Mouse (Mus musculus): ENCODE measurements around the gene Ralgapa1. TPM values are rescaled to one million over a fixed set of nuclear protein-coding genes. Genes with fewer than 3 reads are reported as not detected.

Ralgapa1 gene
- polyA plus RNA-seq, 1 experiment from 2014 or later, result 17.6 TPM

DNA sequence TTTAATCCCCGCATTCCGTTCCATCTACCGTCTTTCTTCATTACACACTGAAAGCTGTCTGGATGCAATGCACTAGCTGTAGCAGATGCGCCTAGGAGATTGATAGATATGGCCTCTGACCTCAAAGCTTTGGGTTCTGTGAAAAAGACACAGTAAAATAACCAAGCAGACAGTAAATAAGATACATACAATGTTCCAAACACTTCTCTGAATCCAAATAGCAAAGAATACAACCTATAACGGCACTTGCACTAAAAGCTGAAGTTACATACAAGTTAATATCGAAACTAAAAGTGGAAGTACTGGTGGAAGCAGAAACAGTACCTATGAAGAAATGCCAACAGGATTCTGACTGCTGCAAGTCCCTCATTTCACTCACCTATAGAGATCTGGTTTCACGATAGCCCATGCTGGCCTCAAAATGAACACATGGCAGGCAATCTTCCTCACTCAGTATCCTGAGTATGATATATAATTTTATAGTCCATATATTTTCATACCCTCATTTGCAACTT is 172.9 kb downstream of the Ralgapa1 start:
- no peak overlapping the region for H3K27ac ChIP-seq (replicated peaks)
- no peaks in the 10 kb centered on the region for H3K9me3 ChIP-seq (replicated peaks)
- H3K4me2 ChIP-seq (replicated peaks), result no peak overlapping the region
- no peak overlapping the region for H3K4me3 ChIP-seq (replicated peaks)
- no peak overlapping the region for H3K9ac ChIP-seq
- WGBS, result 89% methylated on average over 7 of the region's 7 CpGs
- H3K36me3 ChIP-seq, result peaks cover 4% of the 10 kb centered on the region; the same call in 1 of the 2 replicates
- no peaks in the 10 kb centered on the region for H3K4me1 ChIP-seq
- no peaks in the 10 kb centered on the region for H3K27me3 ChIP-seq
- no peak for ATAC-seq (ENCODE audit: insufficient number of reproducible peaks, low FRiP score, low TSS enrichment, low read depth)

DNA sequence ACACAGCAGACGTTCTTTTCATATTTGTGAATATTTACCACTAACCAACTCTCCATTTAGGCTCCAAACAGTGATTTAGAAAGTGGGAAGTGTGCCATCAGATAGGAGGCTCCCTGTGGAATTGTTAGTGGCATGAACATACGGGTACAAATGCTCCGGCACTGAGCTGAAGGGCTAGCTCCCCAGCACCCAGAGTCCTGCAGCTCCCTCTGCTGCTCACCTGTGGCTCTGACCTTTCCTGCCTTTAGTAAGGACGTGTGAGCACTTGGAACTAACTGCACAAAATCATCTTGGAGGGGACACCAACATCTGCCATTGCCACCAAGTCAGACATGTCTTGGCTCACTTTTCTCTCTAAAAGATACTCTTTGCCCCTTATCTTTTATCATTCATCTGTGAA is 194.3 kb downstream of the Ralgapa1 start:
- Histone ChIP-seq H3K4me2 (replicated peaks) (no peak overlapping the region), H3K9ac (no peak overlapping the region), H3K36me3 (no peaks in the 10 kb centered on the region), H3K9me3 (replicated peaks) (no peaks in the 10 kb centered on the region), H3K4me1 (no peaks in the 10 kb centered on the region), H3K27me3 (no peaks in the 10 kb centered on the region), H3K27ac (replicated peaks) (no peak overlapping the region), H3K4me3 (replicated peaks) (no peak overlapping the region)
- ATAC-seq (ENCODE audit: insufficient number of reproducible peaks, low FRiP score, low TSS enrichment, low read depth), result no peak
- WGBS, result 45% methylated on average over 4 of the region's 4 CpGs

DNA sequence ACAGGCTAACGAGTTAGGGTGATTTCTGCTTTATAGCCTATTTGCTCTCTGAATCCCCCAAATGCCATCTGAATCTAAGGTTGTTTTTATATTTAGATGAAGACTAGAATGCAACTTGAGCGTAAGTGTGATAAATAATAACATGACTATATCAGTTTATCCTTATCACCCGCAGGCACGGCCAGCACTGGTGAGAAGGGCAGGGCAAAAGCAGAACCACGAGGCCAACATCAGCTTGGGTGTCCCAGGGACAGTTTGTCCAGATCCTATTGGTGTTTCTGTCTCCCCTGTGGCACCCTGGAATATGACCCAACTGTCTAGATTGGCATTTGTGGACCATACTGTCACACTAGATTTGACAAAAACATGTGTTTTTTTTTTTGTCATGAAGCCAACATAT is 197.7 kb downstream of the Ralgapa1 start:
- no peak overlapping the region for H3K9ac ChIP-seq
- H3K27me3 ChIP-seq, result no peaks in the 10 kb centered on the region
- H3K27ac ChIP-seq (replicated peaks), result no peak overlapping the region
- H3K9me3 ChIP-seq (replicated peaks), result no peaks in the 10 kb centered on the region
- no peak overlapping the region for H3K4me3 ChIP-seq (replicated peaks)
- H3K4me2 ChIP-seq (replicated peaks), result no peak overlapping the region
- H3K36me3 ChIP-seq, result no peaks in the 10 kb centered on the region
- no peak for ATAC-seq (ENCODE audit: insufficient number of reproducible peaks, low FRiP score, low TSS enrichment, low read depth)
- H3K4me1 ChIP-seq, result no peaks in the 10 kb centered on the region
- 79% methylated on average over 5 of the region's 5 CpGs for WGBS

DNA sequence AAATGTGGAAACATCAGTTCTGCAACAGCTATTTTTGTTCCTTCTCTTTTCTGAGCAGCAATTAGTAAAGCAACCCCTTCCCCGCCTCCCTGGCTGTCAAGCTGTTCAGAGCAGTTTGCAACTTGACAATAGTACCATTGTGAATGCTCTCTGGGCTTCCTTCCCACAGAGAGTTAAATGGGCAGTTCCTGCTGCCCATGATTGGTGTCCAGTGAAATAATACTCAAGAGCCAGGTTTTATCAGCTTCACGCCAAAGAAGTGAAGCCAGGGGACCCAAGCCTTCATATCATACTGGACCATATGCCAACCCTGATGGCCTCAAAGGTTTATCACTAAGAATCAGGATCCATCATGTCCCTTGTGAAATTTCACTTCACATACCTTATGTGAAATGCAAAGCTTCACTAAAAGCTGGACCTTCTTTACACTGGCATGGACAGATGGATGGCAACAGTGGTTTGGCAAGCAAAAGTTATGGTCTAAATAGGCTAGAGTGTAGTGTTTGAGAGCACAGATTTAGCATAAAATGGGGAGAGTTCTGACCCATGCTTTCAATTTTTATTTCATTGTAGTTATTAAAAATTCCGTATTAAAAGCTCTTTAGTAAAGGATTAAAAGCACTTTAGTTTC is 198.2 kb downstream of the Ralgapa1 start:
- WGBS, result 53% methylated on average over 3 of the region's 3 CpGs

DNA sequence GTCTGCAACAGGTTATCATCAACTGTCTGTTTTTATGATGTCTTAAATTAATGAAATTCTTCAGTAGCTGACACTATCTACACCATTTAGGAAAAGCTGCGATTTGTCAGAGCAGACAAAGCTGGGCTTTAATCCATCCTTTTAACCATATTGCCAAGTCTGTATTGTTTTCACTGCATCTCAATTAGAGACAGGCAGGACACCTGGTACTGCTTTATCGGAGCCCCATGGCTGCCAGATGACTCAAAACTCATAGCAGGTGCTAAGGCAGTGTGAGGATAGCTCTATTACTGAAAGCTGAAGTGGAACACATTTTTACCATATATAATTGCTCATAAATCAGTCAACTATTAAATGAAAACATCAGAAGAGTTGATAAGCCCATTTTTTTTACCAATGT is 200.6 kb downstream of the Ralgapa1 start:
- 55% methylated on average over 2 of the region's 2 CpGs for WGBS
- no peaks in the 10 kb centered on the region for H3K27me3 ChIP-seq
- H3K9ac ChIP-seq, result no peak overlapping the region
- H3K4me1 ChIP-seq, result no peaks in the 10 kb centered on the region
- no peak overlapping the region for H3K4me3 ChIP-seq (replicated peaks)
- ATAC-seq (ENCODE audit: insufficient number of reproducible peaks, low FRiP score, low TSS enrichment, low read depth), result no peak
- no peaks in the 10 kb centered on the region for H3K9me3 ChIP-seq (replicated peaks)
- H3K27ac ChIP-seq (replicated peaks), result no peak overlapping the region
- no peak overlapping the region for H3K4me2 ChIP-seq (replicated peaks)
- no peaks in the 10 kb centered on the region for H3K36me3 ChIP-seq

More for the DNA sequence above, 198.2 kb downstream of the Ralgapa1 start:
- Histone ChIP-seq H3K36me3 (no peaks in the 10 kb centered on the region), H3K27me3 (no peaks in the 10 kb centered on the region), H3K9ac (no peak overlapping the region), H3K4me3 (replicated peaks) (no peak overlapping the region), H3K4me2 (replicated peaks) (no peak overlapping the region), H3K4me1 (no peaks in the 10 kb centered on the region), H3K9me3 (replicated peaks) (no peaks in the 10 kb centered on the region), H3K27ac (replicated peaks) (no peak overlapping the region)
- no peak for ATAC-seq (ENCODE audit: insufficient number of reproducible peaks, low FRiP score, low TSS enrichment, low read depth)

DNA sequence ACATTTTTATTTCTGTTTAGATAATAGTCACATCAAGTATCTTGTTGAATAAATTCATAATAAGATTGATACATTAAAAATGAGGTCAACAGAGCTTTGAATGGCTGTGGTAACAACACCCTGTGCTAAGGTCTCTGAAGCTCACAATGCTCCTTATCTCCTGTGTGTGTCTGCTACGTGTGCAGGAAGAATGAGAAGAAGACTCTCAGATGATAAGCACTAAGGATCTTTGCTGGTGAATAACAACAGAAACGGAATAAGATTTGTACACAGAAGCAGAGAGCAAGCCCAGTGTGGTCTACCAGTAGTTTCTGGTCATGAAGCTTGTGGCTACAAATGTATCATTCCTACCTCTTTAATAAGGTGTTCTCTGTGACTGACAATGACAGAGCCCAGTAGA is 210.2 kb downstream of the Ralgapa1 start:
- no peaks in the 10 kb centered on the region for H3K4me1 ChIP-seq
- ATAC-seq (ENCODE audit: insufficient number of reproducible peaks, low FRiP score, low TSS enrichment, low read depth), result no peak
- no peak overlapping the region for H3K9ac ChIP-seq
- no peaks in the 10 kb centered on the region for H3K36me3 ChIP-seq
- H3K27ac ChIP-seq (replicated peaks), result no peak overlapping the region
- WGBS, result 75% methylated on average over 2 of the region's 2 CpGs
- H3K4me2 ChIP-seq (replicated peaks), result no peak overlapping the region
- H3K27me3 ChIP-seq, result no peaks in the 10 kb centered on the region
- no peaks in the 10 kb centered on the region for H3K9me3 ChIP-seq (replicated peaks)
- no peak overlapping the region for H3K4me3 ChIP-seq (replicated peaks)

DNA sequence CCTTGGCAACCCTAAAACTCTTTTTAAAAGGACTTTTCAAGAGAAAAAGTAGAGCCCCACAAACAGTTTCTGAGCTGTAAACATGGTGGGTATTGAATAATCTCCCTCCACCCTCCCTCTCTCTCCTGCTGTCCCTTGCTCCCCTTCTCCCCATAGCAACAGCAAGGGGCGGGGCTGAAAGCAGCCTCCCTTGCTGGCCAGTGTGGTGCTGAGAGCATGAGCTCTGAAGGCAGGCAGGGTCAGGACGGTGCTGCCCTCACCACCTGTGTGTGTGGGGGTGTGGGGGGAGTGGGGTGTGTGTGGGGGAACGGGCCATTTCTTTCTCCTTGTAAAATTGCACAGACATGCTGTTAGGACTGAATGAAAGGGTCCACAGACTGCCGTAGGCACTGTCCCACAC is 213.1 kb downstream of the Ralgapa1 start:
- H3K36me3 ChIP-seq, result peaks cover 5% of the 10 kb centered on the region; the same call in 1 of the 2 replicates
- no peak overlapping the region for H3K4me2 ChIP-seq (replicated peaks)
- ATAC-seq (ENCODE audit: insufficient number of reproducible peaks, low FRiP score, low TSS enrichment, low read depth), result no peak
- H3K27ac ChIP-seq (replicated peaks), result no peak overlapping the region
- 38% methylated on average over 4 of the region's 4 CpGs for WGBS
- no peaks in the 10 kb centered on the region for H3K27me3 ChIP-seq
- no peaks in the 10 kb centered on the region for H3K9me3 ChIP-seq (replicated peaks)
- no peaks in the 10 kb centered on the region for H3K4me1 ChIP-seq
- no peak overlapping the region for H3K9ac ChIP-seq
- H3K4me3 ChIP-seq (replicated peaks), result no peak overlapping the region

DNA sequence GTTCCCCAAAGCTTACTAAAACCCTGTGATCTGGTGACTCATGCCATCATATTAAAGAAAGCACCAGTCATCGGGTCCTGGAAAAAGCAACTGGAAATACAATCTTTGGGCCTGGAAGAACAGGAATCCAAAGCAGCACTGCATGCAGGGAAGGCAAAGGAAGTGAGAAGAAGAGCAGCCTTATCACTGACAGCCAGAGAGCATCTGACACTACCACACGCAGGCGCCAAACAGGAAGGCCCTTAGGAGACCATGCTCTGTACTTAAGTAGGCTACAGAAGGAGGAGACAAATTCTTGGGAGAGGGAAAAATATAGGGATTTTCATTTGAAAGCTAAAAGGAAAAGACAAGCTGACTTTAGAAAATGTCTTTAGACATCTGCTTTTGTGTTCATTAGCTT is 216.6 kb downstream of the Ralgapa1 start:
- WGBS, result 52% methylated on average over 3 of the region's 3 CpGs
- Histone ChIP-seq H3K36me3 (peaks cover 5% of the 10 kb centered on the region; the same call in 1 of the 2 replicates), H3K27ac (replicated peaks) (no peak overlapping the region), H3K4me2 (replicated peaks) (no peak overlapping the region), H3K27me3 (peaks cover 23% of the 10 kb centered on the region), H3K9ac (no peak overlapping the region), H3K9me3 (replicated peaks) (no peaks in the 10 kb centered on the region), H3K4me3 (replicated peaks) (no peak overlapping the region), H3K4me1 (peaks cover 14% of the 10 kb centered on the region)
- ATAC-seq (ENCODE audit: insufficient number of reproducible peaks, low FRiP score, low TSS enrichment, low read depth), result no peak

DNA sequence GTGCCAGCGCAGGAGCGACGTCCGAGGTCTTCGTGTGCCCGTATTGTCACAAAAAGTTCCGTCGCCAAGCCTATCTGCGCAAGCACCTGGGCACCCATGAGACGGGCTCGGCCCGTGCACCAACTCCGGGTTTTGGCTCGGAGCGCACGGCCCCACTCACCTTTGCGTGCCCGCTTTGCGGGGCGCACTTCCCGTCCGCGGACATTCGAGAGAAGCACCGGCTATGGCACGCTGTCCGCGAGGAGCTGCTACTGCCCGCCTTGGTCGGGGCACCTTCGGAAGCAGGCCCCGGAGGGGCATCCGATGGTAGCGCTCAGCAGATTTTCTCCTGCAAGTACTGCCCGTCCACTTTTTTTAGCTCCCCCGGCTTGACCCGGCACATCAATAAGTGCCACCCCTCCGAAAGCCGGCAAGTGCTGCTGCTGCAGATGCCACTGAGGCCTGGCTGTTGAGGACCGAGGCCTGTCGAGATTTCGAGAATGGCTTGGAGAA is 220.4 kb downstream of the Ralgapa1 start:
- Histone ChIP-seq H3K27ac (replicated peaks) (no peak overlapping the region), H3K27me3 (peaks cover 51% of the 10 kb centered on the region), H3K36me3 (peaks cover 5% of the 10 kb centered on the region; the same call in 1 of the 2 replicates), H3K9ac (no peak overlapping the region), H3K4me1 (peaks cover 23% of the 10 kb centered on the region), H3K4me3 (replicated peaks) (peak overlapping the region; percentile 42), H3K4me2 (replicated peaks) (peak overlapping the region; percentile 77), H3K9me3 (replicated peaks) (no peaks in the 10 kb centered on the region)
- WGBS, result 3% methylated on average over 42 of the region's 42 CpGs
- 0 out of 2 replicates have a peak, but pooled peaks have one; percentile 44 for ATAC-seq (ENCODE audit: insufficient number of reproducible peaks, low FRiP score, low TSS enrichment, low read depth)

DNA sequence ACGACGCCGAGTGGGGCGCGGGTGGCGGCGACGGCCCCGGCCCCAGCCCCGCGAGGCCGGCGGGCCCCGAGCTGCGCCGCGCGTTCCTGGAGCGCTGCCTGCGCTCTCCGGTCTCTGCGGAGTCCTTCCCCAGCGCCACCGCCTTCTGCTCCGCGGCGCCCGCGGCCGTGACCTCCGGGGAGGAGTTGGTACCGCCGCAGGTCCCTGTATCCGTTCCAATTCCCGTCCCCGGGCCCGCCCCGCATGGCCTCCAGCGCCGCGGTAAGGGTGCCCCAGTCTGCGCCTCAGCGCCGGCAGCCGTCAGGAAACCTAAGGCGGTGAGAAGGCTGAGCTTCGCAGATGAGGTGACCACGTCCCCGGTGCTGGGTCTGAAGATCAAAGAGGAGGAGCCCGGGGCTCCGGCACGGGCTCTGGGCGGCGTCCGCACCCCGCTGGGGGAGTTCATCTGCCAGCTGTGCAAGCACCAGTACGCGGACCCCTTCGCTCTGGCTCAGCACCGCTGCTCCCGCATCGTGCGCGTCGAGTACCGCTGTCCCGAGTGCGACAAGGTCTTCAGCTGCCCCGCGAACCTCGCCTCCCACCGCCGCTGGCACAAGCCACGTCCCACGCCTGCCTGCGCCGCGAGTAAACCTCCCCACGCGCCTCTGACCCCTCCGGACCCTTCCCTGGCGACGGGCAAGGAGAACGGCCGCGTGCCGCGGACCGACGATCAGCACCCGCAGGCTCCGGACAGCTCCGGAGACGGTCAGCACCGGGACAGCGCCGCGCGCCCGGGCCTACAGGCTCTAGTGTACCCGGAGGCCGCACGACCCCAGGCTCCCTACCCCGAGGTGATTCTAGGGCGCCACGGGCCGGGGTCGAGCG is 221.1 kb downstream of the Ralgapa1 start:
- peak; percentile 73 for ATAC-seq (ENCODE audit: insufficient number of reproducible peaks, low FRiP score, low TSS enrichment, low read depth)
- no peak overlapping the region for H3K9ac ChIP-seq
- under 1% methylated on average over 108 of the region's 109 CpGs for WGBS
- H3K27ac ChIP-seq (replicated peaks), result no peak overlapping the region
- H3K9me3 ChIP-seq (replicated peaks), result no peaks in the 10 kb centered on the region
- H3K4me3 ChIP-seq (replicated peaks), result peak overlapping the region; percentile 42
- H3K4me2 ChIP-seq (replicated peaks), result peak overlapping the region; percentile 77
- H3K4me1 ChIP-seq, result peaks cover 23% of the 10 kb centered on the region
- H3K36me3 ChIP-seq, result no peaks in the 10 kb centered on the region
- H3K27me3 ChIP-seq, result peaks cover 51% of the 10 kb centered on the region

DNA sequence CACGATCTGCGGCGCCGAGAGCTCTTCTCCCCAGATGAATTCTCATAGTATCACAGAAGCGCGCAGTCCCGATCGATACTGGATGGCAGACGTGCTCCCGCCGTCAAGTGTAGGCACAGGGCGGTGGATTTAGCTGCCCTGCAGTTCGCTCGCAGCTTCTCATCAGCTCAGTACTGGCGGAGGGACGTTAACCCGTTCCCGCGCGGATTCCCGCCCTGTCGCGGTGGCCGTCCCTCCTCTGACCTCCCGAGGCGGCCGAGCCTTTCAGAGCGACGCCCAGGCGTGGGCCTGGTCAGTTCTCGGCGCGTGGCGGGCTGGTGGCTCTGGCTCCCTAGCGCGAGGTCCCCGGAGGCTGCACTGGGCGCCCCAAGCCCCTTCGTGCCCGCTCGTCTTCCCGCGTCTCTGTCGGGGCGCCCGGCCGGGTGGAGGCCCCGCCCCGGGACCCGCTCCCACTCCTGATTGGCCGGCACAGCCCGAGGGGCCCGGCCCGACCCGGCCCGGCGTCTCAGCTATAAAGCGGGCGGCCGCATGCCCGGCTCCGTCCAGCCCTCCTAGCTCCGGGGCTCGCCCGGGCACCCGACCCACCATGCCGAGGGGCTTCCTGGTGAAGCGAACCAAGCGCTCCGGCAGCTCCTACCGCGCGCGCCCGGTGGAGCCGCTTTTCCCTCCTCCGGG is 221.9 kb downstream of the Ralgapa1 start, which contains the start of gene Insm2:
Insm2 (plus strand) TSS at position 541 of the 675 bp plus-strand sequence.
- H3K36me3 ChIP-seq, result no peaks in the 10 kb centered on the region
- H3K4me1 ChIP-seq, result peaks cover 23% of the 10 kb centered on the region
- no peak for ATAC-seq (ENCODE audit: insufficient number of reproducible peaks, low FRiP score, low TSS enrichment, low read depth)
- H3K27me3 ChIP-seq, result peaks cover 51% of the 10 kb centered on the region
- WGBS, result under 1% methylated on average over 67 of the region's 77 CpGs
- no peaks in the 10 kb centered on the region for H3K9me3 ChIP-seq (replicated peaks)
- peak within 1 kb of the TSS; percentile 77 for H3K4me2 ChIP-seq (replicated peaks)
- H3K9ac ChIP-seq, result no peak within 1 kb of the TSS
- peak within 1 kb of the TSS; percentile 42 for H3K4me3 ChIP-seq (replicated peaks)
- no peak within 1 kb of the TSS for H3K27ac ChIP-seq (replicated peaks)

Measured in embryonic facial prominence, embryonic 15.5 days (tissue).